Mouse (Mus musculus): ENCODE measurements around the gene Ibtk. TPM values are rescaled to one million over a fixed set of nuclear protein-coding genes. Genes with fewer than 3 reads are reported as not detected.

Gene Ibtk
- polyA plus RNA-seq, 1 experiment from 2014 or later, result 31.2 TPM

- no peak overlapping the region for H3K4me2 ChIP-seq
- 63% methylated on average over 6 of the region's 6 CpGs for WGBS
- H3K9ac ChIP-seq, result no peak overlapping the region
- no peak overlapping the region for H3K4me3 ChIP-seq
- peaks cover 39% of the 10 kb centered on the region for H3K36me3 ChIP-seq
- ATAC-seq (ENCODE audit: insufficient number of reproducible peaks, low FRiP score, low TSS enrichment, low read depth), result no peak
- H3K4me1 ChIP-seq, result peaks cover 3% of the 10 kb centered on the region; the same call in 1 of the 2 replicates
- H3K9me3 ChIP-seq, result no peaks in the 10 kb centered on the region
- H3K27ac ChIP-seq, result no peak overlapping the region
- H3K27me3 ChIP-seq, result no peaks in the 10 kb centered on the region
These were observed 55.7 kb downstream of the Ibtk start for GRCm38 (mm10) chr9:85693231-85694116.

GRCm38 (mm10) chr9:85685010-85685409, 64.1 kb downstream of the Ibtk start:
- Histone ChIP-seq H3K36me3 (peaks cover 45% of the 10 kb centered on the region), H3K4me1 (no peaks in the 10 kb centered on the region), H3K4me2 (no peak overlapping the region), H3K9ac (no peak overlapping the region), H3K27ac (no peak overlapping the region), H3K4me3 (no peak overlapping the region), H3K27me3 (no peaks in the 10 kb centered on the region), H3K9me3 (no peaks in the 10 kb centered on the region)
- 91% methylated on average over 6 of the region's 6 CpGs for WGBS
- ATAC-seq (ENCODE audit: insufficient number of reproducible peaks, low FRiP score, low TSS enrichment, low read depth), result no peak

- no peak overlapping the region for H3K4me2 ChIP-seq
- no peak overlapping the region for H3K9ac ChIP-seq
- H3K4me3 ChIP-seq, result no peak overlapping the region
- no peak overlapping the region for H3K27ac ChIP-seq
- WGBS, result 68% methylated on average over 10 of the region's 10 CpGs
- no peaks in the 10 kb centered on the region for H3K9me3 ChIP-seq
- ATAC-seq (ENCODE audit: insufficient number of reproducible peaks, low FRiP score, low TSS enrichment, low read depth), result no peak
- no peaks in the 10 kb centered on the region for H3K27me3 ChIP-seq
- H3K36me3 ChIP-seq, result no peaks in the 10 kb centered on the region
- H3K4me1 ChIP-seq, result peaks cover 4% of the 10 kb centered on the region; the same call in 1 of the 2 replicates
These were observed 73.8 kb downstream of the Ibtk start for GRCm38 (mm10) chr9:85675131-85675905.

- no peaks in the 10 kb centered on the region for H3K9me3 ChIP-seq
- 45% methylated on average over 15 of the region's 15 CpGs for WGBS
- no peak for ATAC-seq (ENCODE audit: insufficient number of reproducible peaks, low FRiP score, low TSS enrichment, low read depth)
- peak overlapping the region; percentile 58; the same call in 1 of the 2 replicates for H3K27ac ChIP-seq
- H3K4me1 ChIP-seq, result peaks cover 4% of the 10 kb centered on the region; the same call in 1 of the 2 replicates
- H3K27me3 ChIP-seq, result no peaks in the 10 kb centered on the region
- no peaks in the 10 kb centered on the region for H3K36me3 ChIP-seq
- no peak overlapping the region for H3K4me2 ChIP-seq
- no peak overlapping the region for H3K9ac ChIP-seq
- H3K4me3 ChIP-seq, result no peak overlapping the region
These were observed 75.1 kb downstream of the Ibtk start for GRCm38 (mm10) chr9:85673907-85674481.

GRCm38 (mm10) chr9:85671582-85672331, 77.4 kb downstream of the Ibtk start:
- 69% methylated on average over 6 of the region's 6 CpGs for WGBS
- Histone ChIP-seq H3K4me1 (peaks cover 4% of the 10 kb centered on the region; the same call in 1 of the 2 replicates), H3K27me3 (no peaks in the 10 kb centered on the region), H3K9me3 (no peaks in the 10 kb centered on the region), H3K36me3 (no peaks in the 10 kb centered on the region), H3K4me3 (no peak overlapping the region), H3K4me2 (no peak overlapping the region), H3K9ac (no peak overlapping the region), H3K27ac (no peak overlapping the region; the same call in 1 of the 2 replicates)
- no peak for ATAC-seq (ENCODE audit: insufficient number of reproducible peaks, low FRiP score, low TSS enrichment, low read depth)

- Histone ChIP-seq H3K4me2 (no peak overlapping the region), H3K27me3 (no peaks in the 10 kb centered on the region), H3K4me3 (no peak overlapping the region), H3K9me3 (no peaks in the 10 kb centered on the region), H3K36me3 (no peaks in the 10 kb centered on the region), H3K4me1 (no peaks in the 10 kb centered on the region), H3K27ac (no peak overlapping the region), H3K9ac (no peak overlapping the region)
- no peak for ATAC-seq (ENCODE audit: insufficient number of reproducible peaks, low FRiP score, low TSS enrichment, low read depth)
- 69% methylated on average over 1 of the region's 1 CpGs for WGBS
These were observed 84.8 kb downstream of the Ibtk start for GRCm38 (mm10) chr9:85664316-85664715.

GRCm38 (mm10) chr9:85663810-85664209, 85.3 kb downstream of the Ibtk start:
- Histone ChIP-seq H3K4me2 (no peak overlapping the region), H3K27me3 (no peaks in the 10 kb centered on the region), H3K27ac (no peak overlapping the region), H3K9me3 (no peaks in the 10 kb centered on the region), H3K36me3 (no peaks in the 10 kb centered on the region), H3K9ac (no peak overlapping the region), H3K4me1 (no peaks in the 10 kb centered on the region), H3K4me3 (no peak overlapping the region)
- no peak for ATAC-seq (ENCODE audit: insufficient number of reproducible peaks, low FRiP score, low TSS enrichment, low read depth)
- WGBS, result 56% methylated on average over 1 of the region's 1 CpGs

GRCm38 (mm10) chr9:85663091-85663490, 86.0 kb downstream of the Ibtk start:
- ATAC-seq (ENCODE audit: insufficient number of reproducible peaks, low FRiP score, low TSS enrichment, low read depth), result no peak
- H3K4me1 ChIP-seq, result no peaks in the 10 kb centered on the region
- H3K9ac ChIP-seq, result no peak overlapping the region
- H3K27ac ChIP-seq, result no peak overlapping the region
- H3K4me2 ChIP-seq, result no peak overlapping the region
- no peaks in the 10 kb centered on the region for H3K36me3 ChIP-seq
- no peak overlapping the region for H3K4me3 ChIP-seq
- H3K9me3 ChIP-seq, result no peaks in the 10 kb centered on the region
- WGBS, result 42% methylated on average over 8 of the region's 8 CpGs
- H3K27me3 ChIP-seq, result no peaks in the 10 kb centered on the region

GRCm38 (mm10) chr9:85653401-85653800, 95.7 kb downstream of the Ibtk start:
- Histone ChIP-seq H3K4me1 (no peaks in the 10 kb centered on the region), H3K27me3 (no peaks in the 10 kb centered on the region), H3K4me2 (no peak overlapping the region), H3K9ac (no peak overlapping the region), H3K27ac (no peak overlapping the region), H3K4me3 (no peak overlapping the region), H3K9me3 (no peaks in the 10 kb centered on the region), H3K36me3 (no peaks in the 10 kb centered on the region)
- WGBS, result 41% methylated on average over 4 of the region's 4 CpGs
- no peak for ATAC-seq (ENCODE audit: insufficient number of reproducible peaks, low FRiP score, low TSS enrichment, low read depth)

GRCm38 (mm10) chr9:85638276-85638675, 110.9 kb downstream of the Ibtk start:
- H3K4me1 ChIP-seq, result no peaks in the 10 kb centered on the region
- ATAC-seq (ENCODE audit: insufficient number of reproducible peaks, low FRiP score, low TSS enrichment, low read depth), result no peak
- WGBS, result 71% methylated on average over 2 of the region's 2 CpGs

More at GRCm38 (mm10) chr9:85638276-85638675, 110.9 kb downstream of the Ibtk start:
- no peak overlapping the region for H3K4me2 ChIP-seq
- H3K27me3 ChIP-seq, result no peaks in the 10 kb centered on the region
- H3K27ac ChIP-seq, result no peak overlapping the region
- no peaks in the 10 kb centered on the region for H3K36me3 ChIP-seq
- no peak overlapping the region for H3K4me3 ChIP-seq
- no peaks in the 10 kb centered on the region for H3K9me3 ChIP-seq
- H3K9ac ChIP-seq, result no peak overlapping the region
